Mouse (Mus musculus): ENCODE results near the gene Tmem52b. TPM values are rescaled to one million over a fixed set of nuclear protein-coding genes. Genes with fewer than 3 reads are reported as not detected.
"Not testable (repeated sequence)": the region's sequence is repeated elsewhere in the genome, so short reads cannot be mapped to it uniquely, and the experiment has no call there.

Gene Tmem52b
- polyA plus RNA-seq, 1 experiment = 0.02 TPM

DNA sequence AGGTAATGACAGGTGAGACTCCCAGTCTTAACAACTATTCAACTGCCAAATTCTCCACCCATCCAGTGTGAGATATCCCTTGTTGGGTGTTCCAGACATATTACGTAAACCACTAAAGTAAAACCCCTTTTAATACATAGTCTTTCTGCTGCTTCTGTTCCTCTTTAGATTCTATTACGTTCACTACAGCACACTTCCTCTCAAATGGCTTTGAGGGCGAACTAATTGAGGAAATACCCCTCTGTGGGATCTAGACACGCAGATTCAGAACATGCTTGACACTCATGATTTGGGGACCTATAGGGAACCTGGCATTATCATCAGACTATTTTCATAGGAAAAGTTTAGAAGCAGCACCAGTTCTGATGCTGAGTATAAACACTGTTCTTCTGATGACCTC, 17.4 kb upstream of the Tmem52b start:
- TF ChIP-seq MYOD1 (IDR thresholded peaks at IDR 0.05; ENCODE audit: control insufficient read depth, insufficient read length, low read depth) = no peak
- no peak for TF ChIP-seq CTCF (IDR thresholded peaks at IDR 0.05; ENCODE audit: control insufficient read depth, insufficient read depth, insufficient read length)
- TF ChIP-seq FOSL1 (IDR thresholded peaks at IDR 0.05; ENCODE audit: insufficient read depth, low read length, poor library complexity, severe bottlenecking) = no peak
- no peak for TF ChIP-seq CEBPB (IDR thresholded peaks at IDR 0.05; ENCODE audit: low read depth)
- no peak for TF ChIP-seq MYOG (IDR thresholded peaks at IDR 0.05; ENCODE audit: control insufficient read depth, extremely low read depth, insufficient read length)
- TF ChIP-seq MAX (IDR thresholded peaks at IDR 0.05) = no peak
- TF ChIP-seq USF1 (IDR thresholded peaks at IDR 0.05; ENCODE audit: low read depth) = no peak
- Histone ChIP-seq H3K79me2 (ENCODE audit: control insufficient read depth, insufficient read depth) (no peaks in the 10 kb centered on the region), H3K27me3 (ENCODE audit: control insufficient read depth, insufficient read depth, insufficient read length) (no peaks in the 10 kb centered on the region), H3K79me3 (ENCODE audit: low read depth) (no peaks in the 10 kb centered on the region), H3ac (ENCODE audit: control insufficient read depth, insufficient read length, low read depth) (no peak overlapping the region), H3K36me3 (ENCODE audit: control insufficient read depth, insufficient read depth) (no peaks in the 10 kb centered on the region), H3K4me3 (ENCODE audit: insufficient read depth, poor library complexity, severe bottlenecking) (no peak overlapping the region)

DNA sequence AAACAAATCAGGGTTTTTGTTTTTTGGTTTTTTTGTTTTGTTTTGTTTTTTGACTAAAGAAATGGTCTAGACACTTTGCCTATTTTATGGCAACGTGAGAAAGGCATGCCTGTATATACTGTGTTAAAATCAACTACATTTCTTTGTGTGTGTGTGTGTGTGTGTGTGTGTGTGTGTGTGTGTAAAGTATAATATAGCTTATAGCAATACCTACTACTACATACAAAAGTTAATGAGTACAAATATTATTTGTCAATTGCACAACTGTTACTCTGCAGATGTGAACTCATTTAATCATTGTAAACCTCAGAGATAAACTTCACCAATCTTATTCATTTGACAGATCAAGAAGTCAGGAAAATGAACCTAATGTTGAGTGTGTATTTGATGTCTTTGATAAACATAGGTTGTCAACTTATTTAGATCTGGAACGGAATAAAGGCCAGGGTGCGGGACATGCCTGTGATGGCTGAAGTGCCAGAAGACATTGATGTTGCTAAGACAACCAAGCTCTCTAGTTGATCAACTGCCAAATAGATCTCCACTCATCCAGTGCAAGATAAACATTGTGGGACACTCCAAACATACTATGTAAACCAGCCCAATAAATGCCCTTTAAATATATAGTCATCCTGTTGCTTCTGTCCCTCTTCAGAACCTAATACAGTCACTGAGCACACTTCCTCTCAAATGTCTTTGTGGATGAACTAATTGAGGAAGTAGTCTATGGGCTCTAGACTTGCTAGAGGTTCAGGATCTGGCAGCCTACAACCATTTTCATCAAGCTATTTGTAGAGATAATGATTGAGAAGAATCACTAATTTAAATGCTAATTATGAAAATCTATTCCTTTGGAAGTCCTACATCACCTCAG, 14.8 kb upstream of the Tmem52b start:
- H3K36me3 ChIP-seq (ENCODE audit: control insufficient read depth, insufficient read depth) = no peaks in the 10 kb centered on the region
- TF ChIP-seq MYOG (IDR thresholded peaks at IDR 0.05; ENCODE audit: control insufficient read depth, extremely low read depth, insufficient read length) = no peak
- no peak for TF ChIP-seq CEBPB (IDR thresholded peaks at IDR 0.05; ENCODE audit: low read depth)
- no peak for TF ChIP-seq FOSL1 (IDR thresholded peaks at IDR 0.05; ENCODE audit: insufficient read depth, low read length, poor library complexity, severe bottlenecking)
- TF ChIP-seq MAX (IDR thresholded peaks at IDR 0.05) = no peak
- no peak for TF ChIP-seq MYOD1 (IDR thresholded peaks at IDR 0.05; ENCODE audit: control insufficient read depth, insufficient read length, low read depth)
- no peak for TF ChIP-seq CTCF (IDR thresholded peaks at IDR 0.05; ENCODE audit: control insufficient read depth, insufficient read depth, insufficient read length)
- no peak overlapping the region for H3K4me3 ChIP-seq (ENCODE audit: insufficient read depth, poor library complexity, severe bottlenecking)
- H3ac ChIP-seq (ENCODE audit: control insufficient read depth, insufficient read length, low read depth) = no peak overlapping the region
- H3K79me3 ChIP-seq (ENCODE audit: low read depth) = no peaks in the 10 kb centered on the region
- H3K79me2 ChIP-seq (ENCODE audit: control insufficient read depth, insufficient read depth) = no peaks in the 10 kb centered on the region
- no peaks in the 10 kb centered on the region for H3K27me3 ChIP-seq (ENCODE audit: control insufficient read depth, insufficient read depth, insufficient read length)

DNA sequence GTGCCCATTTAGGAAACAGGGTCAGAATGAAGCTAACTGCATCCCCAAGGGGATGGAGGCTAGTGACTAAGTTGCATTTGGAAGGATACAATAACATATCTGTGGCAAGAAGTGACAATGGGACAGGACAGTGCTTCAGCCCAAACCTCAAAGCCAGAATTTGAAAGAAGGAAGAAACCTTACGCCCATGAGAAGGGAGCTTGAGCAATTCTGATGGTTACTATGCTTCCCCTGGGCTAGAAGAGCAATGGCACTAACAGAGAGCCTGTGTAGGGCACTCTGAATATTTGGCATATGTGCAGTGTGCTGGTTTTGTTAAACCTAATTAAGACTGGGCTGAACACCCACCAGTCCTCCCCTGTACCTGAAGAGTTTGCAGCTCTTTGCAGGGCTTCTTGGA, 12.8 kb upstream of the Tmem52b start:
- not testable (repeated sequence) for H3K79me3 ChIP-seq (ENCODE audit: low read depth); H3K36me3 ChIP-seq (ENCODE audit: control insufficient read depth, insufficient read depth); H3K27me3 ChIP-seq (ENCODE audit: control insufficient read depth, insufficient read depth, insufficient read length); H3K79me2 ChIP-seq (ENCODE audit: control insufficient read depth, insufficient read depth); H3ac ChIP-seq (ENCODE audit: control insufficient read depth, insufficient read length, low read depth); H3K4me3 ChIP-seq (ENCODE audit: insufficient read depth, poor library complexity, severe bottlenecking)

DNA sequence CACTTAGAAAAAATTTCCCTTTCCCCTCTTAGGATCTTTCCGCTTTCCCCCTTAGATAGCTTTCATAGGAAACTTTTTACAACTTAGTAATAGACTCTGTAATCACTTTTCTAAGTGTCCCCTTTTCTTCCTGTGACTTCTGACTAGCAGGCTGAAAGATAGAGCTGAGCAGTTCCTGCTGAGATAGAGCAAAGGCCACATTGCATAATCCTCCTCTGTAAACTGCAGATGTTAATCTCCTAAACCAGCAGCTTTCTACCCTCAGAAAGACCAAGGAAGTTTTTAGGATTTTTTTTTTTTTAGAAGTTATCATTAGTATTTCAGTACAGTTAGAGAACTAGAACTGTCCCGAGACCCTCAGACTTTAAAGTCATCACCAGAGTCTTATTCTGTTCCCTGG, 8.9 kb upstream of the Tmem52b start:
- H3K79me2 ChIP-seq (ENCODE audit: control insufficient read depth, insufficient read depth) = no peaks in the 10 kb centered on the region
- H3K27me3 ChIP-seq (ENCODE audit: control insufficient read depth, insufficient read depth, insufficient read length) = no peaks in the 10 kb centered on the region
- H3K79me3 ChIP-seq (ENCODE audit: low read depth) = no peaks in the 10 kb centered on the region
- H3ac ChIP-seq (ENCODE audit: control insufficient read depth, insufficient read length, low read depth) = no peak overlapping the region
- no peak overlapping the region for H3K4me3 ChIP-seq (ENCODE audit: insufficient read depth, poor library complexity, severe bottlenecking)
- no peaks in the 10 kb centered on the region for H3K36me3 ChIP-seq (ENCODE audit: control insufficient read depth, insufficient read depth)
- TF ChIP-seq USF1 (IDR thresholded peaks at IDR 0.05; ENCODE audit: low read depth) (no peak), CEBPB (IDR thresholded peaks at IDR 0.05; ENCODE audit: low read depth) (no peak), CTCF (IDR thresholded peaks at IDR 0.05; ENCODE audit: control insufficient read depth, insufficient read depth, insufficient read length) (no peak), MYOG (IDR thresholded peaks at IDR 0.05; ENCODE audit: control insufficient read depth, extremely low read depth, insufficient read length) (no peak), MYOD1 (IDR thresholded peaks at IDR 0.05; ENCODE audit: control insufficient read depth, insufficient read length, low read depth) (no peak), FOSL1 (IDR thresholded peaks at IDR 0.05; ENCODE audit: insufficient read depth, low read length, poor library complexity, severe bottlenecking) (no peak), MAX (IDR thresholded peaks at IDR 0.05) (no peak)

DNA sequence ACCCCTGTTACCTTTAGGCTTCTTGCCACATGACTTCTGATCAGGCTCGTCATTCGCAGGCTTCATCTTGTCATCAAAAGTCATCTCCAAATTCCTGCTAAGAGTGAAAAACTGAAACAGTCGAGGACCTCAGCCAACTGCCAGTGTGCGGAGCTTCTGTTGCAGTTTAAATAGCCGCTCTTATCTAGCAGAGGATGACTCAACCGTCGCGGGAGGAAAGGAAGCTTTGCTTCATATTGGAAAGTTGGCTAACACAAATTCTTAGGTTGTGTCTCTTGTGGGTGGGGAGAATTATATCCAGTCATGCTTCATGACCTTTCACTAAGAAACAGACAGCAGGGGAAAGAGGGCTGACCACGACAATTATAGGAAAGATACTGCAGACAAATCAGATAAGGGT, 5.3 kb upstream of the Tmem52b start, which contains the start of gene Olr1:
Olr1 (minus strand) TSS at position 142 of the 400 bp plus-strand sequence.
- no peak for TF ChIP-seq CTCF (IDR thresholded peaks at IDR 0.05; ENCODE audit: control insufficient read depth, insufficient read depth, insufficient read length)
- TF ChIP-seq MYOD1 (IDR thresholded peaks at IDR 0.05; ENCODE audit: control insufficient read depth, insufficient read length, low read depth) = no peak
- peak; percentile 44 for TF ChIP-seq CEBPB (IDR thresholded peaks at IDR 0.05; ENCODE audit: low read depth)
- TF ChIP-seq FOSL1 (IDR thresholded peaks at IDR 0.05; ENCODE audit: insufficient read depth, low read length, poor library complexity, severe bottlenecking) = no peak
- no peak for TF ChIP-seq MYOG (IDR thresholded peaks at IDR 0.05; ENCODE audit: control insufficient read depth, extremely low read depth, insufficient read length)
- no peak for TF ChIP-seq MAX (IDR thresholded peaks at IDR 0.05)
- TF ChIP-seq USF1 (IDR thresholded peaks at IDR 0.05; ENCODE audit: low read depth) = peak; percentile 24
- Histone ChIP-seq H3K79me2 (ENCODE audit: control insufficient read depth, insufficient read depth) (no peaks in the 10 kb centered on the region), H3ac (ENCODE audit: control insufficient read depth, insufficient read length, low read depth) (no peak within 1 kb of the TSS), H3K36me3 (ENCODE audit: control insufficient read depth, insufficient read depth) (no peaks in the 10 kb centered on the region), H3K79me3 (ENCODE audit: low read depth) (no peaks in the 10 kb centered on the region), H3K27me3 (ENCODE audit: control insufficient read depth, insufficient read depth, insufficient read length) (no peaks in the 10 kb centered on the region), H3K4me3 (ENCODE audit: insufficient read depth, poor library complexity, severe bottlenecking) (no peak within 1 kb of the TSS)
